Mouse (Mus musculus) forebrain, embryonic 11.5 days (tissue): ENCODE data around the gene Slc22a14. TPM values are rescaled to one million over a fixed set of nuclear protein-coding genes. Genes with fewer than 3 reads are reported as not detected.
"Not testable (repeated sequence)": the region's sequence is repeated elsewhere in the genome, so short reads cannot be mapped to it uniquely, and the experiment has no call there.

Experiments used
- ATAC-seq: fragments of 200-750 bp; cut with Nextera tagmentation; replicated peaks from 2 replicates; pipeline ENCODE4 v1.8.0; 2017; ENCODE audit warnings: moderate TSS enrichment; ENCODE audit not compliant: low FRiP score
- DNase-seq: peaks from one replicate; pipeline ENCODE4 v3.0.0-alpha.2; 2017; ENCODE audit warnings: low spot score
- H3K27ac ChIP-seq: fragments of 300-500 bp; sonication (generic); 2 replicates; pipeline ENCODE4 v1.5.1; 2014; ENCODE audit warnings: low read depth, low read length
- H3K27me3 ChIP-seq: fragments of 300-500 bp; sonication (generic); 2 replicates; pipeline ENCODE4 v1.6.1; 2014; ENCODE audit warnings: mild to moderate bottlenecking, low read length, mixed read lengths; ENCODE audit not compliant: control insufficient read depth, insufficient read depth
- H3K36me3 ChIP-seq: fragments of 300-500 bp; sonication (generic); 2 replicates; pipeline ENCODE4 v1.6.1; 2014; ENCODE audit warnings: mild to moderate bottlenecking, low read length, moderate library complexity, mixed read lengths; ENCODE audit not compliant: control insufficient read depth, insufficient read depth
- H3K4me1 ChIP-seq: fragments of 300-500 bp; sonication (generic); replicated peaks from 2 replicates; pipeline ENCODE4 v1.6.1; 2014; ENCODE audit warnings: low read length, mixed read lengths; ENCODE audit not compliant: control insufficient read depth, insufficient read depth
- H3K4me2 ChIP-seq: fragments of 300-500 bp; sonication (generic); 2 replicates; pipeline ENCODE4 v1.6.1; 2014; ENCODE audit warnings: low read depth, mild to moderate bottlenecking, low read length, moderate library complexity, mixed read lengths; ENCODE audit not compliant: severe bottlenecking
- H3K4me3 ChIP-seq: fragments of 300-500 bp; sonication (generic); 2 replicates; pipeline ENCODE4 v1.5.1; 2014; ENCODE audit warnings: low read depth, low read length
- H3K9ac ChIP-seq: fragments of 300-500 bp; sonication (generic); 2 replicates; pipeline ENCODE4 v1.6.1; 2014; ENCODE audit warnings: low read length
- H3K9me3 ChIP-seq: fragments of 300-500 bp; sonication (generic); 2 replicates; pipeline ENCODE4 v1.6.1; 2016; ENCODE audit warnings: low read length, mixed read lengths; ENCODE audit not compliant: control insufficient read depth
- WGBS: fragments of 180-500 bp; shearing (Covaris S2); extraction: QIAGEN DNeasy Blood & Tissue Kit; methylation state at CpG from one replicate; pipeline ENCODE4 v1.1.7; 2014; 5-methylcytosine and 5-hydroxymethylcytosine counted together
- polyA plus RNA-seq: library from polyadenylated mRNA; unstranded; fragments of >200 nt; fragmentation: Nextera tagmentation; extraction: Ambion mirVana; gene quantifications from 2 replicates; pipeline ENCODE4 v1.2.1, GENCODE M21; 2014

The Slc22a14 gene
- polyA plus RNA-seq, 1 experiment from 2014 or later: not detected

DNA sequence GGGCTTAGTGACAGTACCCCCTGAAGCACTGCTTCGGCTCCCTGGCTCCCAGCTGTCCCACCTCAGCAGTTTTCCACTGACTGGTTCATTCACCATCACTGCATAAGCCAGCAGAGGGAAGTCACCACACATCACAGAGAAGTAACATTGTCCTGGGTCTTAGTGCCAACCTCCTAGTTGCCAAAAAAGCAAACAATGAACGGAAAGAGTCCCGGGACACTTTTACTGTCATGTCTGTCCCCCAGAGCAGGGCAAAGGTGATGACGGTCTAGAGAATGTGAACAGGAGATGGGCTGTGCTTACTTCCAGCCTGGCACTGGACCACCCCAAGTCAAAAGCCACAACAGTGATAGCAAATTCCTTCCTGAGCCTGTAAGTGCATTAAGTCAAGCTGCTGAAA lies 126.6 kb downstream of the Slc22a14 start:
- Histone ChIP-seq H3K9me3 (no peaks in the 10 kb centered on the region), H3K9ac (no peak overlapping the region), H3K36me3 (peaks cover 3% of the 10 kb centered on the region; the same call in 1 of the 2 replicates), H3K4me1 (no peaks in the 10 kb centered on the region), H3K4me2 (no peak overlapping the region), H3K27ac (no peak overlapping the region), H3K4me3 (no peak overlapping the region), H3K27me3 (no peaks in the 10 kb centered on the region)
- ATAC-seq (no peak), DNase-seq (no peak)
- WGBS: 98% methylated on average over 4 of the region's 4 CpGs

DNA sequence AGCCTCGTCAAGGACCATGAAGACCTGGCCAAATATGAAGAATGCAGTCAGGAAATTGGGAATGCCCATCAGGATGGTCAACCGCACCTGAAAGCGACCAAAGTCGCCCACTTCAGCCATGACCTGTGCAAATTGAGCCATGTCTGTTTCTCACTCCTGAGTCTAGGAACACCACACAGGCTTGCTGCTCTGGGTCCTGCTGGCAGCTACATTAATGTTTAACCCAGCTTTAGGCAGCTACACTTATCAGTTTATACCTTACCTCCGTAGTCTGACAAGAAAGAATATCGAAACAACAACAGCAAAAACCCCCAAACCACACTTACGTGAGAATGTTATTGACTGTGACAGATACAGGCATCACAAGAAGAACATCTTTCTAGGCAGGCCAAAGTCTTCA lies 133.8 kb downstream of the Slc22a14 start:
- no peaks in the 10 kb centered on the region; the same call in 1 of the 2 replicates for H3K36me3 ChIP-seq
- no peak overlapping the region for H3K4me3 ChIP-seq
- 91% methylated on average over 7 of the region's 7 CpGs for WGBS
- H3K4me2 ChIP-seq: no peak overlapping the region
- DNase-seq (no peak), ATAC-seq (no peak)
- no peaks in the 10 kb centered on the region for H3K27me3 ChIP-seq
- no peak overlapping the region for H3K9ac ChIP-seq
- H3K9me3 ChIP-seq: no peaks in the 10 kb centered on the region
- no peaks in the 10 kb centered on the region for H3K4me1 ChIP-seq
- H3K27ac ChIP-seq: no peak overlapping the region

DNA sequence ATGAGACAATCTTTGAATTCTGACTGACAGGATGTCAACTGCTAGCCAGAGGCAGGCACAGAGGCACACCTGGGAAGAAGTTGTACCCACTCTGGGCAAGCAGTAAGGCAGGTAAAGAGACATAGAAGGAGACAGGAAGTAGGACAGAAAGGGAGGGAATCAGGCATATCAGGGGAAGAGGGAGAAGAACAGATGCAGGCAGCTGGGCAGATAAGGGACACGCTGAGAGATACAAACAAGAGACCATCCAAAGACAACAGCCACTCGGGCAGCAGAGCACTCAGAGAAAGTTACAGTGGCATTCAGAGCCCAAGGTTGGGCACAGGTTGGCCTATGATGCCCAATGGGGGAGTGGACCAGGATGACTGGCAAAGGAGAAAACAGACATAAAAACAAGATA lies 134.5 kb downstream of the Slc22a14 start:
- no peak overlapping the region for H3K4me3 ChIP-seq
- no peak for DNase-seq
- no peak overlapping the region for H3K4me2 ChIP-seq
- no peaks in the 10 kb centered on the region for H3K4me1 ChIP-seq
- no peaks in the 10 kb centered on the region for H3K27me3 ChIP-seq
- H3K9me3 ChIP-seq: no peaks in the 10 kb centered on the region
- H3K9ac ChIP-seq: no peak overlapping the region
- no peak overlapping the region for H3K27ac ChIP-seq
- ATAC-seq: no peak
- H3K36me3 ChIP-seq: no peaks in the 10 kb centered on the region; the same call in 1 of the 2 replicates
- WGBS: 83% methylated on average over 2 of the region's 2 CpGs

DNA sequence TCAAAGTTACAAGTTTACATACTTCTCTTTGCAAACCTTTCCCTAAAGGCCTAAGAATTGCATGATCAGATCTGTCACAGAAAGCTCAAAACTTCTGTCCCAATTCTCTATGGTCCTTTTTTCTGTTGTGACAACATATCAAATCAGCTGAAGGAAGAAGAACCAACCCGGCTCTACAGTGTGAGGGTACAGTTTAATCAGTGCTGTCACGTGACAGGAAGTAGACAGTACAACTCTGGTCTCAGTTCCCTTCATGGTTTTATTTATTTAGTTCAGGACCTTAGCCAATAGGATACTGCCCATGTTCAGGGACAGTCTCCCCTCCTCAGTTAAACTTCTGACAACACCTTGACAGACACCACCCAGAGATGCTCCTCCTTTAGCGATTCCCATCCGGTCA lies 145.1 kb downstream of the Slc22a14 start:
- WGBS: 92% methylated on average over 4 of the region's 4 CpGs
- Histone ChIP-seq H3K4me3 (no peak overlapping the region), H3K36me3 (no peaks in the 10 kb centered on the region; the same call in 1 of the 2 replicates), H3K9me3 (no peaks in the 10 kb centered on the region), H3K9ac (no peak overlapping the region), H3K27me3 (no peaks in the 10 kb centered on the region), H3K4me1 (no peaks in the 10 kb centered on the region), H3K27ac (no peak overlapping the region), H3K4me2 (no peak overlapping the region)
- DNase-seq: no peak
- ATAC-seq: no peak

DNA sequence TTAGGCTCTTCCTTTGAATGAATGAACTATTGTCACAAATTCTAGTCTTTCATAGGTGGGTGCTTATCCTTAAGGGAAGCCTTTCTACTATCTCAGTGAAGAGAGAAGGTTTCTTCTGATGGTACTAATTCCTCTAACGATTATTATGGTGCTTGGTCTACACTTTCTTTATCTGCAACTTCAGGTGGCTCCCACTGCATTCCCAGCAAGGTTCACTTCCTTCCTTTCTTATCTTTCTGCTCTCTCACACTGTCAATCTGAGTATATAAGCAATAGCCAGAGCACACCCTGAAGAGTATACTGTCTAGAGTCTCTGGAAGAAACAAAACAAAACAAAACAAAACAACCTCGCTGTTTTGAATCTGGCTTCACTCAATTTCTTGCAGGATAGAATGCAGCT lies 145.7 kb downstream of the Slc22a14 start:
- Histone ChIP-seq H3K4me2 (no peak overlapping the region), H3K4me1 (no peaks in the 10 kb centered on the region), H3K27me3 (no peaks in the 10 kb centered on the region), H3K27ac (no peak overlapping the region), H3K36me3 (no peaks in the 10 kb centered on the region; the same call in 1 of the 2 replicates), H3K4me3 (no peak overlapping the region), H3K9ac (no peak overlapping the region), H3K9me3 (no peaks in the 10 kb centered on the region)
- ATAC-seq (no peak), DNase-seq (no peak)
- WGBS: 84% methylated on average over 2 of the region's 2 CpGs

DNA sequence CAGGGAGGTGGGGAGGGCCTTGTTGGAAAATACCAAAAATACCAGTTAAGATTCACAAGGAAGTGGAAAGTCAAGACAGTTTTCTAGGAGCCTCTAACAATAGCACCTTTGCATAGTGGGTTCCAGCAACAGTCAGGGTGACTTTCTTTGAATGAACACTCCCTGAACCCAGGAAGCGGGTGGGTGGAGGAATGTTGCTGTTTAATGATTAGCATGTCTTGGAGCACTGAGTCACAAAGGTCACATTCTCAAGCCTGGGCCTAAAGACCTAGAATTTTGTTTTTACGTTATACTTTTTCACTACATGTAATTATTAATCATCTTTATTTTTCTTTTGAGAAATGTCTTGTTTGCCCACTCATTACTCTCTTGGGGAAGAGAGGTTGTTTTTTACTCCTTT lies 150.0 kb downstream of the Slc22a14 start:
- H3K4me3 ChIP-seq, H3K9ac ChIP-seq, H3K27ac ChIP-seq, H3K4me1 ChIP-seq, H3K9me3 ChIP-seq, H3K36me3 ChIP-seq, DNase-seq, ATAC-seq, H3K27me3 ChIP-seq, H3K4me2 ChIP-seq: not testable (repeated sequence)
- 88% methylated on average over 2 of the region's 2 CpGs for WGBS

DNA sequence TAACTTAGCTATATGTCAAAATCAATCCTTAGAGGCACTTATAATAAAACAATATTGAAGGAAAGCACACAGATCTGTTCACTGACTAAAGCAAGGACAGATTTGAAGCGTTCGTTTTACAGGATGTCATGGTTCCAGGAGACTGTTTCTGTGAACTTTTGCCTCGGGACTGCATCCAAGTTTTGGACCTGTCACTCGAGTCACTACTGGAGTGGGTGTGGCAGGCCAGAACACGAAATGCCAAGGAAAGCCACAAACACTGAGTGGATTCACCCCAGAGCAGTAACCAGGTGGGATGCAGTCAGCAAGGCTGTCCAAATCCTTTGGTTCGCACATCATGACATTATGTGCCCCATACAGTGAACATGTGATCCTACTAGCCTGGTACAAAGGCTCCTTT lies 150.8 kb downstream of the Slc22a14 start:
- Histone ChIP-seq H3K27ac (no peak overlapping the region), H3K36me3 (no peaks in the 10 kb centered on the region), H3K4me1 (no peaks in the 10 kb centered on the region), H3K27me3 (no peaks in the 10 kb centered on the region), H3K9me3 (no peaks in the 10 kb centered on the region), H3K4me3 (no peak overlapping the region), H3K9ac (no peak overlapping the region), H3K4me2 (no peak overlapping the region)
- ATAC-seq (no peak), DNase-seq (no peak)
- 90% methylated on average over 6 of the region's 6 CpGs for WGBS

DNA sequence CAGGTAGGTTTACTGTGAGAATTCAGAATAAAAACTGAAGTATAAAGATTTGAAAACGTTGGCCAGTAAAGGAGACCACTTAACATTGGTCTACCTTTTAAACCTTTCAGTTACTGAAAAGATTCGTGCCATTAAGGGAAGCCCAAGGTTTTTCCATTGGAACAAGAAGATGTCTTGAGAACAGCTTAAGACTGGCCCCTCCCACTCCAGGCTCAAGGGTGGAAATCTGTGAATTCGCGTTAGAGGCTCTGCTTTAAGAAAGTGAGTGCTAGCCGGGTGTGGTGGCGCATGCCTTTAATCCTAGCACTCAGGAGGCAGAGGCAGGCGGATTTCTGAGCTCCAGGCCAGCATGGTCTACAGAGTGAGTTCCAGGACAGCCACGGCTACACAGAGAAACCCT lies 152.4 kb downstream of the Slc22a14 start:
- no peaks in the 10 kb centered on the region for H3K27me3 ChIP-seq
- H3K4me3 ChIP-seq: no peak overlapping the region
- WGBS: 81% methylated on average over 8 of the region's 8 CpGs
- no peak overlapping the region for H3K4me2 ChIP-seq
- ATAC-seq (no peak), DNase-seq (no peak)
- H3K9ac ChIP-seq: no peak overlapping the region
- no peaks in the 10 kb centered on the region for H3K4me1 ChIP-seq
- H3K27ac ChIP-seq: no peak overlapping the region
- H3K9me3 ChIP-seq: no peaks in the 10 kb centered on the region
- H3K36me3 ChIP-seq: no peaks in the 10 kb centered on the region

DNA sequence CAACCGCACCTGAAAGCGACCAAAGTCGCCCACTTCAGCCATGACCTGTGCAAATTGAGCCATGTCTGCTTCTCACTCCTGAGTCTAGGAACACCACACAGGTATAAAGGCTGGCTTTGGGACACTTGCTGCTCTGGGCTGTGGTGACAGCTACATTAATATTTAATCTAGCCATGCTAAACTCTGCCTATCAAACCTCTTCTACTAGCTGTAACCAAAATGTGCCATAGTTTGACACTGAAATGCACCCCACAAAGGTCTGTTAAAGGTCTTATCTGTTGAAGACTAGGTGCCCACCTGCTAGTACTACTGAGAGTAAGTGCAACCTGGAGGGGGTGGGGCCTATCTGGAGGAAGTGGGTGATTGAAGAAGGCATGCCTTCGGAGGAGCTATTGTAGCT lies 156.4 kb downstream of the Slc22a14 start, which contains the start of gene Slc22a13:
Gene Slc22a13, minus strand, starts transcription at position 101 of the 400 bp plus-strand sequence.
- Histone ChIP-seq H3K9me3 (no peaks in the 10 kb centered on the region; the same call in 1 of the 2 replicates), H3K27me3 (no peaks in the 10 kb centered on the region), H3K36me3 (no peaks in the 10 kb centered on the region), H3K4me1 (no peaks in the 10 kb centered on the region), H3K4me3 (no peak within 1 kb of the TSS), H3K9ac (no peak within 1 kb of the TSS), H3K27ac (no peak within 1 kb of the TSS), H3K4me2 (no peak within 1 kb of the TSS)
- DNase-seq (no peak), ATAC-seq (no peak)
- WGBS: 93% methylated on average over 4 of the region's 4 CpGs
